Mouse (Mus musculus) adrenal gland, postnatal 4 days (tissue): ENCODE results near the gene Crtc1. TPM values are rescaled to one million over a fixed set of nuclear protein-coding genes. Genes with fewer than 3 reads are reported as not detected.

Experiments
- DNase-seq, 2 experiments: peaks; one replicate each; pipeline ENCODE4 v3.0.0; 2021 to 2022; ENCODE audit warnings: low spot score in 2 of 2, mixed read lengths in 2 of 2
- total RNA-seq, 2 experiments: library from RNA; stranded (reverse); gene quantifications; 2 replicates each; pipeline ENCODE4 v1.2.3; 2021

The Crtc1 gene
- total RNA-seq, 2 experiments from 2014 or later = 33.2 to 34.5 TPM

DNA sequence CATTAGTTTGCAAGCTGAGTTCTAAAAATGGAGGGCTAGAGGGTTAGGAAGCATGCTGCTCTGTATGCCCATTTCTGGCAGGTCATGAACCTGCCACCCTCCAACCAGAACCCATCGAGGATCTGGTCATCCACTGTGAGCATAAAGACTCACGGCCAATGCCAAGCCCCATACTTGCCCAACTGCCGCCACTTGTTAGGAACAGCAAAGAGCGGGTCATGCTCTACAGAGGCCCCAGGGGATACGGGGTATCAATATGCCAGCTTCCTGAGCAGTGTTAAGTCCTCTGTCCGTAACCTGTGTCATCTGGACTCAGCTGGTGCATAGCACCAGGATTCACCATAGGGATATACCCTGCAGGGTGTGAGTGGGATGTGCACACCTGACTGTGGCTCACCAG, 24.8 kb upstream of the Crtc1 start:
- DNase-seq = no peak

DNA sequence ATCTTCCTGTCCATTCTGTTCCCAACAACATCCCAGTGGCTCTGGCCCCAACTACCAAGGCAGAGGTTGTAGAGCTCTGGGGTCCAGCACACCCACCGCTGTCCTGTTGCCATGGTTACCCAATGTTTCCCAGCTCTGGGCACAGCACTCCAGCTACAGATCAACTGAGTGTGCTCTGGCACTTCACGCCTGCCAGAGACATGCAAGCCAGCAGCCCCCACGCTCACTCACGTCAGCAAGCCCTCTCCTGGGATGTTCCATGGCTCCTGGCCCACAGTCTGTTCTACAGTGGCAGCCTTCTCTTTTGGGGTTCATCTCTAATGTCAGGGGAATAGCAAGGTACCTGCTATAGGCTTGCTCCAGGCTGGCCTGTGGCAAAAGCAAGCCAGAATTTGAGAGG, 23.9 kb upstream of the Crtc1 start:
- no peak for DNase-seq

DNA sequence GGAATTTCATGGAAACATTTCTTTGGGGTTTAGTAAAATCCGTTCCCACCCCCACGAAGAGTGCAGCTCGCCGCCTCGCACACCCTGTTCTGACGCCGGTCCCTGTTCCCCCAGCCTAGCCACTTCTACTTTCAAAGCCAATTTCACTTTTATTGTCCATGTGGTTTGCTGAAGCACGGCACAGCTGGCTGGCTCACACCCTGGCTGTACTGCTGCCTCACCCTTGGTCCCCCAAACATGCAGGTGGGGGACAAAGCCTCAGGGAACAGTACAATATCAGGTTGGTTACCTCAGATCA, 23.1 kb upstream of the Crtc1 start:
- DNase-seq = no peak

DNA sequence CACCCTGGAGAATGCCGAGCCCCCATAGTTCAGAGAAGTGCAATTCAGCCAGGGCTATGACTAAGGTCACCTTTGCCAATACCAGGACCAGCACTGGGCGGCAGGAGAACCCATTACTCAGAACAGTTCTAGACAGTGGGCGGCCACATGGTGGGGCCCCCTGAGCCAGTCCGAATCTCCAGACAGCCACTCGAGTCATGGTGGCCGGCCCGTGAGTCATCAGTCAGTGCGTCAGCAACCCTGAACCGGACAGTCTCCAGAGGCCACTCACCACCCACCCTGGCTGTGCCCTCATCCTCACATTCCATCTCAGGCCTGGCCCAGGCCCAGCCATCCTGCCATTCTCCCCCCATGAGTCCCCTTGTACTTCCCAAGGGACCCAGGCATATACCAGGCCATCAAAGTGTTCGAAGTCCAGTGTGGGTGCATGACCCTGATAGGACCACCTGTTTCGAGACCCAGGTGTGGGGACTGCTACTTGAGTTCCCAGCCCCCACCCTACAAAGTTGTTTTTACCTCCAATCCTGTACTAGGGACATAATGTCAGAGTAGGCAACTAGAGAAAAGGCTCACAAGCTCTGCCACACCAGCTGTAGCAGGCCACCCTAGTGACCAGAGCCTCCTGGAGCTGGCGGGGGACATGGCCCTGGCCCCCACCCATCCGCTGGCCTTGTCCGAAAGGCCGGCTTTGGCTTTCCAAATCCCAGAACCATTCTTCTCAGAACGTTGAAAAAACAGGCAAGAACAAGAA, 22.6 kb upstream of the Crtc1 start:
- DNase-seq = no peak

DNA sequence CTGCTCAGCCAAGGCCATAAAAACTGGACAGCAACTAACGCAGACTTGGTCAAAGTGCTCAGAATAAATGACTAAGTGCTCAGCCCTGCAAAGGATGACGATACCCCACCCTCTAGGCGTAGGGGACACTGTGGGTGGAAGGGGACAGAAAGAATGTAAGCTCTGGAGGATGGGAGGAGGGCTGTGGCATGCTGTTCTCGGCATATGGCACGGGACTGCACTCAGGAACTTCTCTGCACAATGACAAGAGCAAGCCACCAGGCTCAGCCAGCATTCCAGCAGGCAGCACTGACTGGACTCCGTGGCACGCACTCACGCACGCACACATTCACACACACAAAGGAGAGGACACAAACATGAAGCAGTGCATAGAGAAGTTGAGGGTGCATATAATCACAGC, 21.2 kb upstream of the Crtc1 start:
- DNase-seq = no peak

DNA sequence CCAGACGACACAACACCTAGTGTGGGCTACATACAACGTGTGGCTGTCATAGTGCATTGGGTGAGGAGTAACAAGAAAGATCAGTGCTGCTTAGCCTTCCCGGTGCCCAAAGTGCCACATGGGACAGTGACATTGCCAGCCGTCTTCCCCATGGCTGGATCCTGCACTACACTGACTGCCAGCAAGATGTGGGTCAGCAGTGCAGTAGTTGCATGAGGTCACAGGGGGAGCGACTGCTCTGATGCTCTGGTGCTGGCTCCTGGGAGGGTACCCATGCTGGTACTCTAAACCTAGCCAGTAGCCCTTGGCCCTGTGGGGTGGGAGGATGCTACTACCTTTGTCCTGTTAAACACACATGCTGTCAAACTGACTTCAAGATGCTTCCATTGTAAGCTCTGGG, 20.8 kb upstream of the Crtc1 start:
- no peak for DNase-seq

DNA sequence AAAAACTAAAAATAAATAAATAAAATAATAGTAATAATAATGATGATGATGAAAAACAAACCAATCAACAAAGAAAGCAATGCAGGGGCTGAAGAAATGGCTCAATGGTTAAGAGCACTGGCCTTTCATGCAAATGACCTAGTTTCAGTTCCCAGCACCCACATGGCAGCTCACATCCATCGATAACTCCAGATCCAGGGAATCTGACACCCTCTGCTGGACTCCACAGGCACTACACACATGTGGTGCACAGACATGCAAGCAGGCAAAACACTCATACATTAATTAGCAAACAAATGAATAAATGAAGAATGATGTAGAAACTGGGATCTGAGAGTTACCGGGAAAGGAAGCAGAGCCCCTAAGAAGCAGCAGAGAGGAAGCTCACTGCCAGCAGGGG, 20.3 kb upstream of the Crtc1 start:
- DNase-seq = no peak

DNA sequence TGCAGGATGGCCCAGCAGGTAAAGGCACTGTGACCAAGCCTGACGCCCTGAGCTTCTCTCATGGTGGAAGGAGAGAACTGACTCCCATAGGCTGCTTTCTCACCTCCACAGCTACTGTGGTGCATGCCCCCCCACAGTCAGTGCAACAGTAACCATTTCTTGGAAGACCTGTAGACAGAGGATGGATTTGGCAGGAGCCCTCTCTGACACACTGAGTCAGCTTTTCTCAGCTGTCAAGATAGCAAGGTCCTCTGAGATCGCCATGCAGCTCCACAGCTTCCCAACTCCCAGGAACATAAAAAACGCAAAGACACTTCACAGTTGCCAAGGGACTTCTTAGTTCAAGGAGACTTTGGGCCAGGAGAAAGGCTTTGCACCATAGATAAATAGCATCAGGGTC, 19.1 kb upstream of the Crtc1 start:
- DNase-seq = no peak

DNA sequence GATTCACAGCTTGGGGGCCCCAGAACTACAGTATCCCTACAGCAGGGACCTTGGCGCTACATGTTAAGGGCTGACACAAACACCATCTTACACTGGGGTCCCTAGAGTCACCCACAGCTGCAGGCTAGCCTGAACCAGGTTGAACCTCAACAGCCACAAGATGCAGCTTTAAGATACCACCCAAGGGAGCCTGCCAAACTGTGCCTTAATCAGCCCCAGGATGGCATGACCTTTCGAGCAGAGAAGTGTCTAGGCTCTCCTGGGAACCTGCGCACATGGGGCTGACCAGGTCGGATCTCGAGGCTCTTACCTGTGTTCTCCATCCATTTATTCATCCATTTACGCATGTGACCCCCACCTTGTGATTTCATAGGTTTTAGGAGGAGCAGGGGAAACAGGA, 18.5 kb upstream of the Crtc1 start:
- no peak for DNase-seq

DNA sequence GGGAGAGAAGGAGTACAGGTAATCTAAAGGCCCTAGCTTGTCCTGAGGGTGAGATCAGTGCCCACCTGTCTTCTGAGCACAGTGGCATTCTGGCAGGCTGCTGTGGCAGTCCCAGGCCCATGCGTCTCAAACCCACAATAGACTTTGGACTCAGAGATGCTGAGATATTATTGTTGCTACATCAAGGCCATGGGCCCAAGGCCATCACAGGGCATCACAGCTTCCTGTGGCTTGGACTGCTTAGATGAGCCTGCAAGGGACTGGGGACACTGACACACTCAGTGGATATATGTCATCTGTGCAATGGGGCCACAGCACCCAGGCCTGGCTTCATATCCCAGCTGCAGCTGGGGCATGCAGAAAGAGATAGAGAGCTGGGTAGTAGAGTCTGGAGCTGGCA, 17.6 kb upstream of the Crtc1 start:
- DNase-seq = no peak

DNA sequence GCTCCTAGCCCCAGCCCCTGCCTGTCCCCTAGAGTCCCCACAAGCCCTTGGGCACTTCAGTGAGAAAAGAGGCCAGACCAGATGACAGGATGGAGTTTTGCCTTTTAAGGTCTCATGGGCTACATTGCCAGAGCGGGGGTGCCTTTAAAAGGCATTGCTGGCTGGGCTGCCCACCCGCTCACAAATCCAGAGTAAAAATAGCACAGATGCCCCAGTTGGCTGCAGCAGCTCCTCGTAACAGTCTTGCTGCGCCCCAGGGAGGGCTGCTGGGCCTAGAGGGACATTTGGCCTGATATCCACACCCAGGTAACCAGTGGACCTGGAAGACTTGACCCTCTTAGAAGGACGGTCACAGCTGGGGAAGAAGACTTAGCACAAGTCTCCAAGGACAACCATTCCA, 14.5 kb upstream of the Crtc1 start:
- no peak for DNase-seq

DNA sequence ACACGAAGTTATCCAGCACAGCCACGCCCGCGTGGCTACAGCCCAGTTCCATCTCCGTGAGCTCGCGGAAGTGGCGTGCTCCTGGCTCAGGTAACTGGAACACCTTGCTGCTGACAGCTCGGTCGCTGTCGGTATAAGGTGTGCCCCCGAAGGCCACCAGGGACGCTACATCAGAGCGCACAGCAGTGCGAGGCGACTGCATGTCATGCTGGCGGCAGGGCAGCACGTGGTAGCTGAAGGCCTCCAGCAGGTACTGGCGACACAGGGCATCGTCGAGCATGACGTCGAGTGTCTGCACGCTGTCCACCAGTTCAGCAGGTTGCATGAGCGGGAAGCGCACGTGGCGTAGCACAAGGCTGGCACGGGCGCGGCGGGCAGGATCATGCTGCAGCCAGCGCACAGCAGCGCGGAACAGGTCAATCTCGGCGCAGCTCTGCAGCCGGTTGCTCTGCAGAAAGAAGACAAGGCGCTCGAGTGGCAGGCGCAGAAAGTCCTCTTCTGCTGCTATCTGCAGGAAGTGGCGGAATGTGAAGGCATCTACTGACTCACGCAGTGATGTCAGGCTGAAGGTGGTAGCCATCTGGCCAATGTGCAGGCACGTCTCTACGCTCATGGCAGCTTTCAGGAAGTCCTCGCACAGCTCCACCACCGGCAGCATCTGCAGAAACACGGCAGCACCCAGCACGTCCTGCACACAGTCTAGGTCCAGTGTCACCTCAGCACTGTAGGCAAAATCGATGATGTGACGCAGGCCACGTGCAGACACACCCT, 13.0 kb upstream of the Crtc1 start:
- no peak for DNase-seq

DNA sequence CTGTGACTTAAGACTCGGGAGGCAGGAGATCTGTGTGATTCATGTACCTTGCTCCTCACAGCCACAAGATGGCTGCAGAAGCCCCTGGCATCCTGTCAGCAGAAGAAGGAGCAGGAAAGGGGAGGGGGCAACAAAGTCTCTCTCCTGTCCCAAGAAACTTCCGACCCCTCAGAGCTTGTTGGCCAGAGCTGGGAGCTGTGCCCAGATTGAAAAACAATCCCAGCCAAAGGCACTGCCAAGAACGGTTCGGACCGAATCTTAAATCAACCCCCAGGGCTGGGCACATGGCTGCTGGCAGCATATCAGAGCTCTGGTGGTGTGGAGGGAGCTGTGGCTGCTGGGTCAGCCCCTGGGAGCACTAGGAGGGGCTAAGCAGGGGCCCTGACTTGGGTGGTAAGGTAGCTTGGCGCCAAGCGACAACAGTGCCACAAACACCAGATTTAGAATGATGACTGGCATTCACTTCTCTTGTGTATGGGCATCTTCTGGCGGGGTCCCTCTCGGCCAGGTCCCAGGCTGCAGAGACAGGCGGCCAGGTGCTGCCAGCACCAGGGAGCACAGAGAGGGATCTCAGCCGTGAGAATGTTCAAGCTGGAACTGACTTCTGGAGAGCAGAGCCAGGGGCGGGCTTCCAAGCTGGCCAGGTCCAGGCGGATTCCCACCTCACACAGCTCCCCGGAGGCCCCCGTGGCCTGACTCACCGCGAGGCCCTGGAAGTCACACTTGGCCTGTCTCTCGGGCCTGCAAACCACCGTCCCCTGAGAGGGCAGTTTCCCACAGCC, 8.5 kb upstream of the Crtc1 start:
- no peak for DNase-seq

DNA sequence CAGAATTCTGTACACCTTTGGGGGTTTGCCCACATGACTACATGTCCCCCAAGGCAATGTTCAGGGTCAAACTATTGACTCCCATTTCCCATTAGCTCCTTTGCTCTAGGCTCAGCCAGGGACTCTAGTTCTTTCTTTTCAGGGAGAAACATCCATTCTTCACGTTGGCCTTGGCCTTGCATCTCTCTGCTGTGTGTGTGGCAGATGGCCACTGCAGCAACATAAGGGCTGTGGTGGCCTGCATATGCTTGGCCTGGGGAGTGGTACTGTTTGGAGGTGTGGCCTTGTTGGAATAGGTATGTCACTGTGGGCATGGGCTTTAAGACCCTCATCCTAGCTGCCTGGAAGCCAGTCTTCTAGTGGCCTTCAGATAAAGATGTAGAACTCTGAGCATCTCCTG, 6.6 kb upstream of the Crtc1 start:
- DNase-seq = no peak

DNA sequence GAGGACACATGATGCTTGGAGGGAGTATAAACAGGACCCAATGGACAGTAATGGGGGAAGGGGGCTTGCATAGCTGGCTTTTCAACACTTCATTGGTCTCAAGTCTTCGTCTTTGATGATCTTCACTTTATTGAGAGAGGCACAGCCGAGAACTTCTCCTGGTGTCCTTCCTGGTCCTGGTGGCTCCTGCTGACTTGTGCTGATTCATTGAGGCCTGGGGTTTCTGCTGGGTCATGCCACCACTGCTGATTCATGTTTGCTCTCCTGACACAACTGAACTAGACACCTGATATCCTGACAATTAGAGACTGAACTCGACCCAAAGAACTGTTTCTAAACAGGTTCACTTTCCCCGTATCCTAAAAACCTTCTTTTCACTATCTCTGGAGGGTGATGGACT, 3.9 kb upstream of the Crtc1 start:
- DNase-seq = no peak

DNA sequence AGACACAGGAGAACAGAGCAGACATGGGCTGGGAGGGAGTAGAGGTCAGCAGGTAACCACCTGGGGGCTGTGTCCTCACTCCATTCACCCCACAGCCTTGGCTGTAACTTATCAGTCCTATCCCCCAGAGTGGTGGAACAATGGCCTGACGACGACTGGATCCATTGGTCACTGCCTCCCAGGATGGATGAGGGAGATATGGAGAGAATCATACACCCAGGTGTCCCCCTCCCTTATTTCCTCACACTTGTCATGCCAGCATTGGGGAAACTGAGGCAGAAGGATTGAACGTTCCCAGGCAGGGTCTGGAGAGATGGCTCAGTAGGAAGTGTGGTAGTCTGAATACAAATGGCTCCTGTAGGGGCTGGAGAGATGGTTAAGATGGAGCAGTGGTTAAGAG, 2.2 kb upstream of the Crtc1 start:
- DNase-seq = no peak

DNA sequence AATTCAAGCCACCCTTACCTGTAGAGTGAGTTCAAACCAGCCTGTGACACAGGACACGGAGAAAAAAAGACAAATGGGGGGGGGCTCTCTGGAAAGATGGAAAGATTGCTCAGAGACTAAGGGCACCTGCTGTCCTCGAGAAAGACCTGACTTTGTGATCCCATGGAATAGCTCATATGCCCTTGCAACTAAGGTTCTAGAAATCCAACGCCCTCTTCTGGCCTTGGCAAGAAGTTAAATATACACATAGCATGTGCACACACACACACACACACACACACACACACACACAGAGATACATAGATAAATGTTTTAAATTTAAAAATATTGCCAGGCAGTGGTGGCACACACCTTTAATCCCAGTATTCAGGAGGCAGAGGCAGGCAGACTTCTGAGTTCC, 867 bp upstream of the Crtc1 start:
- no peak for DNase-seq

DNA sequence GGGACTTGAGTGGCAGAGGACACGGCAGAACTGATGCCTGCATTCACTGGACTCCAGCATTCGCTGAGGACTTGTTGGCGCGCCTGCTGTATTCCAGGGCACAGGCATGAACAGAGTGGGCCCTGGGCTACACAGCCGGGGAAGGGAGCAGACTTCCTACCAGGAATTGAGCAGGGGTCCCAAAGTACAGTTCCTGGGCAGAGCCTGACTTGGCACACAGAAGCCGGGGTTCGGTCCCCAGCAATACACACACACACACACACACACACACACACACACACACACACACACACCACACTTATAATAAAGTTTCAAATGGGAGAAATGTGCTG, 435 bp upstream of the Crtc1 start:
- DNase-seq = no peak

DNA sequence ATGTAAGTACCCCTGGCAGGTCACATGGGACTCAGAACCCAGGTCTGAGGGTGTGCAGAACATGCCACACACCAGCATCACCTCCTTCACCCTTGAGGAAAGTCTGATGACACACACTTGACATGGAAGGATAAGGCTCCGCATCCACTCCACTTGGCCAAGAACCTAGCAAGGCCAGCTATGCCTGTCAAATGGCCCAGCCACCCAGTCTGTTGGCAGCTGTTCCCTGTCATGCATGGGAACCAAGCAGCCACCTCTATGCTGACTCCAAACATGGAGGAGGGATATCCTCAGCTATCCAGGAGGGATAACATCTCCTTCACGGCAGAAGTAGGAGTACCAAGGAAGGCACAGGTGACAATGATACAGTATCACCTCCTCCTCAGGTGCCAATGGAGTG, 956 bp downstream of the Crtc1 start:
- no peak for DNase-seq

DNA sequence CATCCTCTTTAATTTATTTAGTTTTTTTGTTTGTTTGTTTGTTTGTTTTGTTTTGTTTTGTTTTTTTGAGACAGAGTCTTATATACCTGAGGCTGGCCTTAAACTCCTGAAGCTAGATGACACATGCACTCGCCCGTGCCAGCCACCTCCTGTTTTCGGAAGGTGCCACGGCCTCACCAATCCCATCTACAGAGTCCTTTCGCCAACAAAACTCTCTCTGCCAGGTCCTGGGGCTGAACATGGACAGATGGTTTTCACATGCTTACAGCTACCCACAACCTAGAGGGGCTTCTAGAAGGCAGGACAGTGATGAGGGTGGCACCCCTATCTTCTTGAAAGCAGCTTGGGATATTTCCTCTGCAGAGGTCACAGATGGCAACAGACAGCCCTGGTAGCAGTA, 4.2 kb downstream of the Crtc1 start:
- DNase-seq = no peak

DNA sequence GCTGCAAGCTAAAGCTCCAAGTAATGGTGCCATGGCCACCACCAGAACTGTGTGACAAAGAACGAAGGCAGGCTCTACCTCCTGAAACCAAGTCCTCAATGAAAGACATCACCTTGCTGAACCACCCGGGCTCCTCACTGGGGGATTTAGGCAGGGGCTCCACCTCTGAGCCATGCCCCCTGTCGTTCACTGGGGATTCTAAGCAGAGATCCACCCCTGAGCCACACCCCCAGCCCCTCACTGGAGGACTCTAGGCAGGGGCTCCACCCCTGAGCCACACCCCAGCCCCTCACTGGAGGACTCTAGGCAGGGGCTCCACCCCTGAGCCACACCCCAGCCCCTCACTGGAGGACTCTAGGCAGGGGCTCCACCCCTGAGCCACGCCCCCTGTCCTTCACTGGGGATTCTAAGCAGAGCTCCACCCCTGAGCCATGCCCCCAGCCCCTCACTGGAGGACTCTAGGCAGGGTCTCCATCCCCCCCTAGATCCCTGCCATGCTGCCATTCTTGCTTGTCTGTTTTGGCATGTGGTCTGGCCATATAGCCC, 6.3 kb downstream of the Crtc1 start:
- no peak for DNase-seq

DNA sequence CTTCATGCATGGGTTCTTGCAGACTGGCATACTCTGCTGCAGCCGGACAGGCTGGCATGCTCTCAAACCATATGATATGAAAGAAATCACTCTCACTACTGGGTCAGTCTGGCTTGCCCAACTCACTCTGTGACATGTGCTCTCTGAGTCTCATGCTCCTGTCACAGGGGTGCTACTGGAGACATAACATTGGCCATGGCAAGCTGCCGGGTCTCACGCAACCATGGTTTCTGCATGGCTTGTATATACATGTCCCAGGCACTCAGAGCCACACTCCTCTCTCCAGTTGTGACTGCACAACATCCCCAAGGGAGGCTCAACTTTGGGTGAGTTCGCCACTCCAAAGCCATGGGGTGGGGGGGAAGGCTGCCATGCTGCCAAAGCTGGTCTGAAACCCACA, 8.2 kb downstream of the Crtc1 start:
- DNase-seq = no peak
